Mouse (Mus musculus) frontal cortex, postnatal 10 days (tissue): ENCODE data around the gene Pcgf5.
A peak's percentile ranks its signal among the peaks of the same experiment; 100 is the strongest.

Source experiments
- DNase-seq, 2 experiments: peaks; one replicate each; pipeline ENCODE4 v3.0.0; 2022; ENCODE audit warnings: low spot score in 2 of 2, mixed read lengths in 1 of 2

Gene Pcgf5

GRCm38 (mm10) chr19:36348161-36348800 lies at the start of gene Pcgf5:
TSS of gene Pcgf5 (plus strand) at chr19:36348309.
- DNase-seq: peak; percentile 18 to 56

- DNase-seq: no peak
Measured at GRCm38 (mm10) chr19:36305542-36305941, 42.6 kb upstream of the Pcgf5 start.

- DNase-seq: peak; percentile 6 to 14
Measured at GRCm38 (mm10) chr19:36314010-36314409, 34.1 kb upstream of the Pcgf5 start.

GRCm38 (mm10) chr19:36319735-36320134 lies 28.4 kb upstream of the Pcgf5 start:
- DNase-seq: no peak

GRCm38 (mm10) chr19:36321066-36321465 lies 27.0 kb upstream of the Pcgf5 start:
- DNase-seq: peak in 1 of 2 experiments; percentile 28

- DNase-seq: no peak
Measured at GRCm38 (mm10) chr19:36323326-36323725, 24.8 kb upstream of the Pcgf5 start.

- DNase-seq: no peak
Measured at GRCm38 (mm10) chr19:36328678-36329077, 19.4 kb upstream of the Pcgf5 start.

- no peak for DNase-seq
Measured at GRCm38 (mm10) chr19:36347376-36347775, 733 bp upstream of the Pcgf5 start.

- no peak for DNase-seq
Measured at GRCm38 (mm10) chr19:36347831-36348160, 313 bp upstream of the Pcgf5 start.

GRCm38 (mm10) chr19:36348801-36349486 lies 835 bp downstream of the Pcgf5 start:
- DNase-seq: peak; percentile 21 to 56

GRCm38 (mm10) chr19:36349487-36349955 lies 1.4 kb downstream of the Pcgf5 start:
- DNase-seq: no peak

GRCm38 (mm10) chr19:36350181-36350580 lies 2.1 kb downstream of the Pcgf5 start:
- DNase-seq: no peak

- DNase-seq: no peak
Measured at GRCm38 (mm10) chr19:36350870-36351269, 2.8 kb downstream of the Pcgf5 start.

- DNase-seq: no peak
Measured at GRCm38 (mm10) chr19:36362541-36362940, 14.4 kb downstream of the Pcgf5 start.

- DNase-seq: no peak
Measured at GRCm38 (mm10) chr19:36364757-36365156, 16.6 kb downstream of the Pcgf5 start.

GRCm38 (mm10) chr19:36371478-36371877 lies 23.4 kb downstream of the Pcgf5 start:
- no peak for DNase-seq

- no peak for DNase-seq
Measured at GRCm38 (mm10) chr19:36373056-36373621, 25.0 kb downstream of the Pcgf5 start.

- no peak for DNase-seq
Measured at GRCm38 (mm10) chr19:36375200-36375783, 27.2 kb downstream of the Pcgf5 start.

GRCm38 (mm10) chr19:36377729-36378128 lies 29.6 kb downstream of the Pcgf5 start:
- DNase-seq: no peak

GRCm38 (mm10) chr19:36378511-36379232 lies 30.6 kb downstream of the Pcgf5 start:
- no peak for DNase-seq

GRCm38 (mm10) chr19:36382901-36383300 lies 34.8 kb downstream of the Pcgf5 start:
- DNase-seq: no peak

- no peak for DNase-seq
Measured at GRCm38 (mm10) chr19:36383977-36384376, 35.9 kb downstream of the Pcgf5 start.
